Mouse (Mus musculus): Measurements from ENCODE around the gene Erich3. TPM values are rescaled to one million over a fixed set of nuclear protein-coding genes. Genes with fewer than 3 reads are reported as not detected.

Erich3 gene
- polyA plus RNA-seq, 1 experiment from 2014 or later = 0.04 TPM

GRCm38 (mm10) chr3:154723198-154723597, 59.5 kb downstream of the Erich3 start:
- no peaks in the 10 kb centered on the region for H3K4me1 ChIP-seq
- H3K4me2 ChIP-seq = no peak overlapping the region
- no peak overlapping the region for H3K9ac ChIP-seq
- WGBS = 56% methylated on average over 7 of the region's 7 CpGs
- H3K27ac ChIP-seq (replicated peaks) = no peak overlapping the region
- ATAC-seq (ENCODE audit: extremely low read depth, insufficient number of reproducible peaks, low FRiP score, low TSS enrichment) = no peak
- no peaks in the 10 kb centered on the region for H3K27me3 ChIP-seq (replicated peaks)
- no peak overlapping the region for H3K4me3 ChIP-seq
- H3K9me3 ChIP-seq = no peaks in the 10 kb centered on the region
- no peaks in the 10 kb centered on the region for H3K36me3 ChIP-seq

GRCm38 (mm10) chr3:154731431-154731830, 67.8 kb downstream of the Erich3 start:
- Histone ChIP-seq H3K9me3 (no peaks in the 10 kb centered on the region), H3K4me3 (no peak overlapping the region), H3K36me3 (no peaks in the 10 kb centered on the region), H3K27me3 (replicated peaks) (no peaks in the 10 kb centered on the region), H3K9ac (no peak overlapping the region), H3K4me2 (no peak overlapping the region), H3K4me1 (no peaks in the 10 kb centered on the region), H3K27ac (replicated peaks) (no peak overlapping the region)
- WGBS = 88% methylated on average over 10 of the region's 10 CpGs
- ATAC-seq (ENCODE audit: extremely low read depth, insufficient number of reproducible peaks, low FRiP score, low TSS enrichment) = no peak

- no peaks in the 10 kb centered on the region for H3K36me3 ChIP-seq
- H3K4me1 ChIP-seq = no peaks in the 10 kb centered on the region
- H3K27ac ChIP-seq (replicated peaks) = no peak overlapping the region
- no peak overlapping the region for H3K4me3 ChIP-seq
- ATAC-seq (ENCODE audit: extremely low read depth, insufficient number of reproducible peaks, low FRiP score, low TSS enrichment) = no peak
- H3K9me3 ChIP-seq = no peaks in the 10 kb centered on the region
- H3K9ac ChIP-seq = no peak overlapping the region
- no peaks in the 10 kb centered on the region for H3K27me3 ChIP-seq (replicated peaks)
- 83% methylated on average over 5 of the region's 5 CpGs for WGBS
- no peak overlapping the region for H3K4me2 ChIP-seq
These were observed 77.8 kb downstream of the Erich3 start for GRCm38 (mm10) chr3:154741496-154741895.

GRCm38 (mm10) chr3:154742927-154743326, 79.3 kb downstream of the Erich3 start:
- 69% methylated on average over 5 of the region's 5 CpGs for WGBS
- Histone ChIP-seq H3K36me3 (no peaks in the 10 kb centered on the region), H3K4me2 (no peak overlapping the region), H3K9ac (no peak overlapping the region), H3K9me3 (no peaks in the 10 kb centered on the region), H3K4me1 (no peaks in the 10 kb centered on the region), H3K27ac (replicated peaks) (no peak overlapping the region), H3K27me3 (replicated peaks) (no peaks in the 10 kb centered on the region), H3K4me3 (no peak overlapping the region)
- ATAC-seq (ENCODE audit: extremely low read depth, insufficient number of reproducible peaks, low FRiP score, low TSS enrichment) = no peak

- Histone ChIP-seq H3K27me3 (replicated peaks) (no peaks in the 10 kb centered on the region), H3K36me3 (no peaks in the 10 kb centered on the region), H3K27ac (replicated peaks) (no peak overlapping the region), H3K4me3 (no peak overlapping the region), H3K4me1 (no peaks in the 10 kb centered on the region), H3K4me2 (no peak overlapping the region), H3K9me3 (no peaks in the 10 kb centered on the region), H3K9ac (no peak overlapping the region)
- ATAC-seq (ENCODE audit: extremely low read depth, insufficient number of reproducible peaks, low FRiP score, low TSS enrichment) = no peak
- WGBS = 82% methylated on average over 2 of the region's 2 CpGs
These were observed 80.7 kb downstream of the Erich3 start for GRCm38 (mm10) chr3:154744317-154744716.

GRCm38 (mm10) chr3:154754505-154754904, 90.8 kb downstream of the Erich3 start:
- 38% methylated on average over 3 of the region's 3 CpGs for WGBS
- H3K4me3 ChIP-seq = no peak overlapping the region
- no peaks in the 10 kb centered on the region for H3K36me3 ChIP-seq
- H3K27ac ChIP-seq (replicated peaks) = no peak overlapping the region
- no peaks in the 10 kb centered on the region for H3K27me3 ChIP-seq (replicated peaks)
- H3K4me1 ChIP-seq = no peaks in the 10 kb centered on the region
- no peaks in the 10 kb centered on the region for H3K9me3 ChIP-seq
- H3K4me2 ChIP-seq = no peak overlapping the region
- no peak for ATAC-seq (ENCODE audit: extremely low read depth, insufficient number of reproducible peaks, low FRiP score, low TSS enrichment)
- no peak overlapping the region for H3K9ac ChIP-seq

GRCm38 (mm10) chr3:154755225-154755624, 91.6 kb downstream of the Erich3 start:
- ATAC-seq (ENCODE audit: extremely low read depth, insufficient number of reproducible peaks, low FRiP score, low TSS enrichment) = no peak
- no peak overlapping the region for H3K4me3 ChIP-seq
- no peak overlapping the region for H3K9ac ChIP-seq
- H3K4me1 ChIP-seq = no peaks in the 10 kb centered on the region
- H3K36me3 ChIP-seq = no peaks in the 10 kb centered on the region
- no peaks in the 10 kb centered on the region for H3K9me3 ChIP-seq
- WGBS = 76% methylated on average over 3 of the region's 3 CpGs
- no peak overlapping the region for H3K4me2 ChIP-seq
- H3K27ac ChIP-seq (replicated peaks) = no peak overlapping the region
- H3K27me3 ChIP-seq (replicated peaks) = no peaks in the 10 kb centered on the region

- Histone ChIP-seq H3K36me3 (no peaks in the 10 kb centered on the region), H3K4me3 (no peak overlapping the region), H3K4me1 (no peaks in the 10 kb centered on the region), H3K4me2 (no peak overlapping the region), H3K27me3 (replicated peaks) (no peaks in the 10 kb centered on the region), H3K9me3 (no peaks in the 10 kb centered on the region), H3K27ac (replicated peaks) (no peak overlapping the region), H3K9ac (no peak overlapping the region)
- no peak for ATAC-seq (ENCODE audit: extremely low read depth, insufficient number of reproducible peaks, low FRiP score, low TSS enrichment)
- WGBS = 74% methylated on average over 3 of the region's 3 CpGs
These were observed 94.4 kb downstream of the Erich3 start for GRCm38 (mm10) chr3:154758089-154758488.

- Histone ChIP-seq H3K4me2 (no peak overlapping the region), H3K4me3 (no peak overlapping the region), H3K27me3 (replicated peaks) (no peaks in the 10 kb centered on the region), H3K36me3 (no peaks in the 10 kb centered on the region), H3K27ac (replicated peaks) (no peak overlapping the region), H3K9ac (no peak overlapping the region), H3K9me3 (no peaks in the 10 kb centered on the region), H3K4me1 (no peaks in the 10 kb centered on the region)
- ATAC-seq (ENCODE audit: extremely low read depth, insufficient number of reproducible peaks, low FRiP score, low TSS enrichment) = no peak
- WGBS = 78% methylated on average over 3 of the region's 3 CpGs
These were observed 97.4 kb downstream of the Erich3 start for GRCm38 (mm10) chr3:154761108-154761507.

- Histone ChIP-seq H3K4me2 (no peak overlapping the region), H3K27me3 (replicated peaks) (no peaks in the 10 kb centered on the region), H3K4me3 (no peak overlapping the region), H3K9ac (no peak overlapping the region), H3K4me1 (no peaks in the 10 kb centered on the region), H3K9me3 (no peaks in the 10 kb centered on the region), H3K27ac (replicated peaks) (no peak overlapping the region), H3K36me3 (no peaks in the 10 kb centered on the region)
- no peak for ATAC-seq (ENCODE audit: extremely low read depth, insufficient number of reproducible peaks, low FRiP score, low TSS enrichment)
- 54% methylated on average over 9 of the region's 9 CpGs for WGBS
These were observed 99.7 kb downstream of the Erich3 start for GRCm38 (mm10) chr3:154763374-154763773.

GRCm38 (mm10) chr3:154764115-154764514, 100.5 kb downstream of the Erich3 start:
- H3K9ac ChIP-seq = no peak overlapping the region
- WGBS = 80% methylated on average over 7 of the region's 7 CpGs
- no peaks in the 10 kb centered on the region for H3K27me3 ChIP-seq (replicated peaks)
- no peaks in the 10 kb centered on the region for H3K9me3 ChIP-seq
- H3K4me3 ChIP-seq = no peak overlapping the region
- H3K27ac ChIP-seq (replicated peaks) = no peak overlapping the region
- H3K4me1 ChIP-seq = no peaks in the 10 kb centered on the region
- no peak for ATAC-seq (ENCODE audit: extremely low read depth, insufficient number of reproducible peaks, low FRiP score, low TSS enrichment)
- H3K4me2 ChIP-seq = no peak overlapping the region
- H3K36me3 ChIP-seq = no peaks in the 10 kb centered on the region

- WGBS = 59% methylated on average over 4 of the region's 4 CpGs
- no peaks in the 10 kb centered on the region for H3K9me3 ChIP-seq
- no peak overlapping the region for H3K27ac ChIP-seq (replicated peaks)
- no peaks in the 10 kb centered on the region for H3K27me3 ChIP-seq (replicated peaks)
- no peak overlapping the region for H3K9ac ChIP-seq
- H3K36me3 ChIP-seq = no peaks in the 10 kb centered on the region
- H3K4me2 ChIP-seq = no peak overlapping the region
- no peak for ATAC-seq (ENCODE audit: extremely low read depth, insufficient number of reproducible peaks, low FRiP score, low TSS enrichment)
- H3K4me3 ChIP-seq = no peak overlapping the region
- no peaks in the 10 kb centered on the region for H3K4me1 ChIP-seq
These were observed 102.7 kb downstream of the Erich3 start for GRCm38 (mm10) chr3:154766321-154766720.

All from heart, embryonic 13.5 days (tissue).